Mouse (Mus musculus) CH12.LX (cell line): ENCODE results near the gene Itgb4. TPM values are rescaled to one million over a fixed set of nuclear protein-coding genes. Genes with fewer than 3 reads are reported as not detected.

Source experiments
- DNase-seq: peaks from one replicate; pipeline ENCODE4 v3.0.0-alpha.2; 2013; ENCODE audit errors: extremely low read depth
- H3K27ac ChIP-seq: 2 replicates; pipeline ENCODE4 v1.5.1; 2012; ENCODE audit warnings: low read depth, mild to moderate bottlenecking, control low read depth, moderate library complexity; ENCODE audit not compliant: insufficient read depth
- H3K27me3 ChIP-seq: replicated peaks from 2 replicates; pipeline ENCODE3; 2012; ENCODE audit warnings: inconsistent platforms
- H3K36me3 ChIP-seq, 2 experiments: replicated peaks in 1 of 2; 2 replicates each; pipeline versions ENCODE3 to v1.6.1; 2012; ENCODE audit warnings: inconsistent platforms in 1 of 2, low read length in 1 of 2, mild to moderate bottlenecking in 1 of 2, mixed read lengths in 1 of 2, moderate library complexity in 1 of 2; ENCODE audit not compliant: control insufficient read depth in 1 of 2, insufficient read depth in 1 of 2
- H3K4me1 ChIP-seq, 2 experiments: 2 replicates each; pipeline ENCODE4 v1.6.1; 2012; ENCODE audit warnings: inconsistent platforms in 1 of 2, moderate library complexity in 1 of 2; ENCODE audit not compliant: insufficient read depth in 2 of 2, control insufficient read depth in 1 of 2
- H3K4me2 ChIP-seq: 2 replicates; pipeline ENCODE4 v1.6.1; 2012; ENCODE audit warnings: low read depth, mild to moderate bottlenecking, control low read depth; ENCODE audit not compliant: poor library complexity, insufficient read depth, severe bottlenecking
- H3K4me3 ChIP-seq, 3 experiments: fragments of 150-350 bp in 1 of 3; sonication (generic) in 1 of 3; replicated peaks in 1 of 3; 2 replicates each; pipeline versions ENCODE3 to v1.5.1; 2011 to 2012; ENCODE audit warnings: low read depth in 2 of 3, low read length in 2 of 3, mild to moderate bottlenecking in 2 of 3, moderate library complexity in 2 of 3, control low read depth in 1 of 3, improper control_type of control experiment in 1 of 3, inconsistent platforms in 1 of 3, mixed read lengths in 1 of 3; ENCODE audit not compliant: poor library complexity in 1 of 3
- H3K79me2 ChIP-seq: replicated peaks from 2 replicates; pipeline ENCODE4 v1.6.1; 2012; ENCODE audit warnings: mild to moderate bottlenecking, moderate library complexity; ENCODE audit not compliant: control insufficient read depth, poor library complexity, insufficient read depth, severe bottlenecking; ENCODE audit errors: extremely low read depth
- H3K9ac ChIP-seq: 2 replicates; pipeline ENCODE4 v1.6.1; 2012; ENCODE audit warnings: low read depth, mild to moderate bottlenecking, control low read depth, moderate library complexity; ENCODE audit not compliant: insufficient read depth
- H3K9me3 ChIP-seq: replicated peaks from 2 replicates; pipeline ENCODE3; 2012; ENCODE audit warnings: low read length, inconsistent platforms, mixed read lengths
- CTCF ChIP-seq, 2 experiments: IDR thresholded peaks in 1 of 2; conservative IDR thresholded peaks in 1 of 2; 2 replicates each; pipeline ENCODE4 v1.5.1; 2011 to 2012; ENCODE audit warnings: low read depth in 2 of 2, low read length in 2 of 2, improper control_type of control experiment in 1 of 2, inconsistent platforms in 1 of 2, mild to moderate bottlenecking in 1 of 2, moderate library complexity in 1 of 2
- E2F4 ChIP-seq: IDR thresholded peaks from 2 replicates; pipeline ENCODE4 v1.6.1; 2011; ENCODE audit warnings: low read depth, low read length, improper control_type of control experiment; ENCODE audit not compliant: insufficient replicate concordance
- EP300 ChIP-seq: IDR thresholded peaks from 2 replicates; pipeline ENCODE4 v1.6.1; 2011; ENCODE audit warnings: low read length, improper control_type of control experiment
- JUN ChIP-seq: IDR thresholded peaks from 2 replicates; pipeline ENCODE4 v1.6.1; 2011; ENCODE audit warnings: low read depth, mild to moderate bottlenecking, low read length, improper control_type of control experiment, moderate library complexity; ENCODE audit not compliant: insufficient read depth
- KAT2A ChIP-seq: IDR thresholded peaks from 2 replicates; pipeline ENCODE4 v1.6.1; 2012; ENCODE audit warnings: low read length, improper control_type of control experiment, inconsistent platforms; ENCODE audit not compliant: insufficient replicate concordance
- MAFK ChIP-seq: IDR thresholded peaks from 2 replicates; pipeline ENCODE4 v1.6.1; 2011; ENCODE audit warnings: low read length, improper control_type of control experiment; ENCODE audit not compliant: insufficient replicate concordance
- MAX ChIP-seq: IDR thresholded peaks from 2 replicates; pipeline ENCODE4 v1.6.1; 2011; ENCODE audit warnings: low read length, improper control_type of control experiment
- NELFE ChIP-seq: IDR thresholded peaks from 2 replicates; pipeline ENCODE4 v1.6.1; 2011; ENCODE audit warnings: low read depth, low read length, improper control_type of control experiment
- NRF1 ChIP-seq: IDR thresholded peaks from 2 replicates; pipeline ENCODE4 v1.6.1; 2014; ENCODE audit warnings: low read depth, mild to moderate bottlenecking, inconsistent platforms, low read length, improper control_type of control experiment, moderate library complexity
- PAX5 ChIP-seq: IDR thresholded peaks from 2 replicates; pipeline ENCODE4 v1.6.1; 2012; ENCODE audit warnings: low read length, inconsistent platforms, mixed read lengths
- POLR2A ChIP-seq: IDR thresholded peaks from 2 replicates; pipeline ENCODE4 v1.6.1; 2011; ENCODE audit warnings: low read depth, mild to moderate bottlenecking, improper control_type of control experiment, low read length
- POLR2AphosphoS2 ChIP-seq: IDR thresholded peaks from 2 replicates; pipeline ENCODE4 v1.6.1; 2011; ENCODE audit warnings: low read depth, low read length, improper control_type of control experiment
- RAD21 ChIP-seq: IDR thresholded peaks from 2 replicates; pipeline ENCODE4 v1.6.1; 2011; ENCODE audit warnings: low read depth, mild to moderate bottlenecking, low read length, improper control_type of control experiment, moderate library complexity
- SIN3A ChIP-seq: IDR thresholded peaks from 2 replicates; pipeline ENCODE4 v1.6.1; 2012; ENCODE audit warnings: low read length, improper control_type of control experiment, inconsistent platforms
- SMC3 ChIP-seq: IDR thresholded peaks from 2 replicates; pipeline ENCODE4 v1.6.1; 2011; ENCODE audit warnings: low read depth, low read length, improper control_type of control experiment
- TBP ChIP-seq: conservative IDR thresholded peaks from 2 replicates; pipeline ENCODE4 v1.6.1; 2011; ENCODE audit warnings: low read depth, low read length, improper control_type of control experiment
- TCF12 ChIP-seq: IDR thresholded peaks from 2 replicates; pipeline ENCODE4 v1.6.1; 2014; ENCODE audit warnings: low read depth, mild to moderate bottlenecking, inconsistent platforms, low read length, improper control_type of control experiment
- UBTF ChIP-seq: IDR thresholded peaks from 2 replicates; pipeline ENCODE4 v1.6.1; 2012; ENCODE audit warnings: low read depth, mild to moderate bottlenecking, inconsistent platforms, low read length, improper control_type of control experiment, moderate library complexity
- USF2 ChIP-seq: conservative IDR thresholded peaks from 2 replicates; pipeline ENCODE4 v1.6.1; 2011; ENCODE audit warnings: low read depth, low read length, improper control_type of control experiment
- ZKSCAN1 ChIP-seq: IDR thresholded peaks from 2 replicates; pipeline ENCODE4 v1.6.1; 2012; ENCODE audit warnings: low read depth, inconsistent platforms, low read length, improper control_type of control experiment, borderline replicate concordance
- dilution Hi-C: fragments of 300-500 bp; cut with MboI; formaldehyde crosslinking; loops from 2 replicates; pipeline ENCODE4 v1.14.3; 2020; ENCODE audit warnings: low sequenced_read_pairs; ENCODE audit not compliant: extremely low pct_unique_long_range_greater_than_20kb, extremely low pct_ligation_motif_present
- in situ Hi-C: fragments of 300-500 bp; cut with MboI; formaldehyde crosslinking; loops from 3 replicates; pipeline ENCODE4 v1.14.3; 2019; ENCODE audit warnings: low sequenced_read_pairs, low pct_ligation_motif_present, low pct_unique_long_range_greater_than_20kb, mixed read lengths
- polyA plus RNA-seq: library from polyadenylated mRNA; unstranded; fragments of >175 nt; gene quantifications from 2 replicates; pipeline ENCODE4 v1.2.1, GENCODE M21; 2012; ENCODE audit warnings: low read depth; ENCODE audit not compliant: insufficient read length
- total RNA-seq, 2 experiments: library from RNA; depleted of rRNA; stranded (reverse); fragments of 300-350 nt in 1 of 2; fragments of >200 nt in 1 of 2; gene quantifications; 2 replicates each; pipeline ENCODE4 v1.2.3; 2012 to 2014

The Itgb4 gene
- total and polyA plus RNA-seq, 3 experiments: 0.42 to 6.3 (median 0.59) TPM

DNA sequence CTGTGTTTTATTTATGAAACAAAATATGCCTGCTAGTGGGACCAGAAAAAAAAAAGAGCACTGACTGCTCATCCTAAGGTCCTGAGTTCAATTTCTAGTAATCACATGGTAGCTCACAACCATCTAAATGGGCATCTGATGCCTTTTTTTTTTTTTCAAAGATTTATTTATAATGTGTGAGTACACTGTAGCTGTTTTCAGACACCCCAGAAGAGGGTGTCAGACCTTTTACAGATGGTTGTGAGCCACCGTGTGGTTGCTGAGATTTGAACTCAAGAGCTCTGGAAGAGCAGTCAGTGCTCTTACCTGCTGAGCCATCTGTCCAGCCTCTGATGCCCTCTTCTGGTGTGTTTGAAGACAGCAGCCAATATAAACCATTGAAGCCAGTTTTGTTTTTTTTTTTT, 46.0 kb downstream of the Itgb4 start (continued):
- TF ChIP-seq PAX5 (no peak), UBTF (no peak), KAT2A (no peak), EP300 (no peak), CTCF (conservative IDR thresholded peaks at IDR 0.05 in 1 of 2, IDR thresholded peaks at IDR 0.05 in 1 of 2; ENCODE audit: low read depth in 2 of 2, low read length in 2 of 2) (peak; percentile 38 to 54; a peak in 3 of 4 replicates), NELFE (no peak), TCF12 (no peak), MAX (no peak), RAD21 (no peak), MAFK (no peak), ZKSCAN1 (no peak), USF2 (no peak)

DNA sequence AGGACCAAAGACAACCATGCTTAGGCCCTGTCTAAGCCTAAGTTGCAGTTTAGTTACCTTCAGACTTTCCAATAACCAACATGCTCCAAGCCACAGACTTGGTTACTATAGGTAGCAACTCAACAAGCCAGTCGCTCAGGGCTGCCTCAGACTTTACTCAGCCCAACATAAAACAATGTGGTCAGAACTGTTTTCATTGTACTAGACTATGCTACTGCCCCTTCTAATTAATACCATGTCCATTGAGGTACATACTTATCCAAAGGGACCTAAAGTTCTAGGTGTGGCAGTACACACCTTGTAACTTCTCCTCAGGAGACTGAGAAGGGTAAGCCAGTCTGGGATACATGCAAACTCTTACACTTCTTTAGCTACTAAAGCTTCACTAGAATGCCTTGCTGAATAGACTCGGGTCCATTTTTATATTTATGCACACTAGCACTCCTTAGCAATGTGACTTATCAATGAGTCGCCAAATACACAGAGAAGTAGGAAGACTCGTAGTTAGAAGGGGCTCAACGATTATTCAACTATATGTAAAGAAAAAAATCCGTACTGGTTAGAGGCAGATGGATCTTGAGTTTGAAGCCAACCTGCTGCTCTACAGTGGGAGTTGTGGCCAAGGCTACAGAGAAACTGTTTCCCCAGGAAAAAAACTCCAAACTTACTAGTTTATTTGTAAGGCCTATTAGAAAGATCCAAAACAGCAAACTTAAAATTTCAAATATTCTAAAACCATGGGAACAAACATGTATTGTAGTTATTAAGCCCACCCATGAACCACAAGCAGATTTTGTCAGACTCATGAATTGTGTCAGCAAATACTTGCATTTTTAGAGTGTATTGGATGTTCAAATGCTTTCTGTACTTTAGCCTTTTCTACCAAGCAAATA, 47.1 kb downstream of the Itgb4 start:
- dilution Hi-C loops: no loop called here
- TF ChIP-seq POLR2A (peak; percentile 49; the same call in 1 of the 2 replicates), SIN3A (no peak), POLR2AphosphoS2 (peak; percentile 99), NRF1 (no peak), ZKSCAN1 (no peak)
- Histone ChIP-seq H3K9ac (no peak overlapping the region; the same call in 1 of the 2 replicates), H3K9me3 (no peaks in the 10 kb centered on the region), H3K27ac (no peak overlapping the region), H3K27me3 (peaks cover 6% of the 10 kb centered on the region), H3K36me3 (peaks cover 17 to 23% of the 10 kb centered on the region in 2 experiments), H3K4me3 (no peak overlapping the region), H3K4me2 (peak overlapping the region; percentile 21; the same call in 1 of the 2 replicates), H3K79me2 (peaks cover 11% of the 10 kb centered on the region), H3K4me1 (peaks cover 0 to 22% of the 10 kb centered on the region in 2 experiments; a peak in 2 of 4 replicates)
- in situ Hi-C loops: loop anchor here (25.0 kb wide), 1 partner anchor 409 kb away; the partner anchor contains the start of genes Gga3, Mif4gd and Mrps7
- DNase-seq: no peak

DNA sequence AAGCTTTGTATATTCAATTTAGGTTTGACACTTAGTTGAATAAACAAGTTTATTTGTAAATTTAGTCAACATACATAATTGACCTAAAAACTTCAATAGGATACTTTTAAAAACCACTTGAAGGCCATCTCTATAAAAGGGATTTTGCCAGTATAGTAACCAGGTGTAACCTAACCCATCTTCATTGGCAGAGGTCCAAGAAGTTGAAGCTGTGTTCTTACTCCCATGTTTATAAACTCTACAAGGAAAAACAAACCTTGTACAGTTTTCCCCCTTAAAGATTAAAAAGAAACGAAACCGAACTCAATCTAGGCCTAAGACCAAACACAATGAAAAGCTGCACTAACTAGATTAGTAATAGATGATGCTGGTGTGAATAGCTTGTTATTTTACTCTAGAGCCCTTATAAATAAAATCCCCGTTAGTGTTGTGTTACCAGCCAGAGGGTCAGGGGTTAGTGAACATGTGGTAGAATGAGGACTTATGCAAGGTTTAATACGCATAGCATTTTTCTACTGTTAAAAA, 47.8 kb downstream of the Itgb4 start:
- H3K4me2 ChIP-seq: no peak overlapping the region; the same call in 1 of the 2 replicates
- in situ Hi-C loops (loop anchor here (25.0 kb wide), 1 partner anchor 410 kb away; the partner anchor contains the start of genes Gga3, Mif4gd and Mrps7), dilution Hi-C loops (no loop called here)
- peaks cover 11% of the 10 kb centered on the region for H3K79me2 ChIP-seq
- H3K9ac ChIP-seq: peak overlapping the region; percentile 38; the same call in 1 of the 2 replicates
- H3K27me3 ChIP-seq: peaks cover 10% of the 10 kb centered on the region
- no peak overlapping the region for H3K27ac ChIP-seq
- TF ChIP-seq TBP: no peak
- TF ChIP-seq MAFK: no peak
- TF ChIP-seq SMC3: no peak
- TF ChIP-seq E2F4: no peak
- TF ChIP-seq USF2: no peak
- no peak for TF ChIP-seq JUN
- no peak for TF ChIP-seq KAT2A
- peak overlapping the region; percentile 5 to 40 (median 25) for H3K4me3 ChIP-seq
- peaks cover 0 to 22% of the 10 kb centered on the region in 2 experiments; a peak in 2 of 4 replicates for H3K4me1 ChIP-seq
- H3K36me3 ChIP-seq: peaks cover 17 to 23% of the 10 kb centered on the region in 2 experiments
- no peaks in the 10 kb centered on the region for H3K9me3 ChIP-seq
- DNase-seq: no peak
